Mouse (Mus musculus): ENCODE measurements around the gene Cep78.
"Not testable (repeated sequence)": the region's sequence is repeated elsewhere in the genome, so short reads cannot be mapped to it uniquely, and the experiment has no call there.

Gene Cep78
- long read RNA-seq, experiment 1, partial matches to known transcripts, result 3 of 13 reads
- long read RNA-seq, experiment 1, other reads (novel, unspliced or antisense), result 8 of 13 reads
- long read RNA-seq, experiment 2, partial matches to known transcripts, result 5 of 6 reads
- long read RNA-seq, experiment 2, other reads (novel, unspliced or antisense), result 1 of 6 reads

DNA sequence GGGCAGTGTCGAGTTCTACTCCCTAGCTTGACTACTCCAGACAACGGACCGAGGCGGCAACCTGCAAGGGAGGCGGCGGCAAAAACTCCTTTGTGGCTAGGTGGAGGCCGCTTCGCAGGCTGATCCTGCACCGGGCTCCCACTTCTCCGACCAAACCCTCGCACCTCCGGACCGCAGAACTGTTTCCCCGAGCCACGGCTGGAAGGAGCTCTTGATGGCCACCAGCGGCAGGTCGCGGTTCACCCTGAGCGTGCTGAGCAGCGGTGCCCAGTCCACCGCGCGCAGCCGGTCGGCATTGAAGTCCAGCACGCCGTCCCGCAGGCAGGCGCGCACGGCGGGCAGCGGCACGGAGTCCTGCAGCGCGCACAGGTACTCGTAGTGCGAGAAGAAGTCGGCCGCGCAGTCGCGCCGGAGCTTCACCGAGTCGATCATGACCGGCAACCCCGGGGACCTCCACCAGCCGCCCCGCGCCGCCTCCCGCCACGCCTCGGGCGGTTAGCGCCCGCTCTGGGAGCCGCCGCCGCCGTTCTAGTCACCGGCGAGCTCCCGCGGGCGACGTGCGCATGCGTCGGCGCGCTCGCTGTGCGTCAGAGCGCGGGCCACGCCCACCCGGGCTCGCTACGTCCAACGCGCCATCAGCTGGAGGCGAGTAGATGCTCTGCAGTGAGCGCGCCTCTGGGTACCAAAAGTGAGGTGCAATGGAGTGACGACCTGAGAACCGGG lies at the start of gene Cep78:
Gene Cep78, minus strand, starts transcription at position 541 of the 723 bp plus-strand sequence.
- intact Hi-C loops (cut with DNase I), result no loop called here

DNA sequence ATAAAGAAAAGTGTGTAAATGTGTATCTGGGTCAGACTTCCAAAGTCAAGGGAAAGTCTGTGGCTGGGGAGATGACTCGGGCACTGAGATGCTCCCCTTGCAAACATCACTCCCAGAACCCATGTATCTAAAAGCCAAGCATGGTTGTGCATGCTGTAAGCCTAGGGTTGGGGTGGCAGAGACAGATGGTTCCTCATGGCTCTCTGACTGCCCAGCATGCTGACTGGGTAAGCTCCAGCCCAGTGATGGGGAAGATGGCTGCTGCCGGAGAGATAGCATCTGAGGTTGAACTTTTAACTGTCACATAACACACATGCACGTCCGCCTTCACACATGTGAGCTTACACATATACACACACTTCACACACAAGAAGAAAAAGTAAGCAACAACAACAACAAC lies 46.5 kb upstream of the Cep78 start:
- intact Hi-C loops (cut with DNase I), result no loop called here

DNA sequence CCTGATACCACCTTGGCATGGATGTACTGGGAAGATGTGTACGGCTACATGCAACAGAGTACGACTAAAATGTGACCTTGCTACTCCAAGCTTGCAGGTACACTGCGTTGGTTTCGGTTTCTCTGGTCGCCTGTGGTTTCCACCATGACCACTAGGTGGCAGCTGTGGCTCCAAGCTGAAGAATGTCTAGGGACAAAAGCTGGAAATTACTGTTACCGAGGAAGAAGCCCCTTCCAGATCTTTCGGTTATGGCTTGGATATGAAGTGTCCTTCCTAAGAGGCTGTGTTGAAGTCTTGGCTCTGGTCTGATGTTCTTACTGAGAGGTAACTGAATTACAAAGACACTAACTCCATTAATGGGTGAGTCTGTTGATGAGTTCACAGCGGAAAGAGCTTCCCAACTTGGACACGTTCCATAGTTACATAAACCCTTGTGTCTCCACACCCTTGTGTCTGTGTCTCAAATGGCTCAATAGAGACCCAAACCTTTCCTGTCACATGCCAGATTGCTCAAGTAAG lies 44.5 kb upstream of the Cep78 start:
- intact Hi-C loops (cut with DNase I), result not testable (repeated sequence)

DNA sequence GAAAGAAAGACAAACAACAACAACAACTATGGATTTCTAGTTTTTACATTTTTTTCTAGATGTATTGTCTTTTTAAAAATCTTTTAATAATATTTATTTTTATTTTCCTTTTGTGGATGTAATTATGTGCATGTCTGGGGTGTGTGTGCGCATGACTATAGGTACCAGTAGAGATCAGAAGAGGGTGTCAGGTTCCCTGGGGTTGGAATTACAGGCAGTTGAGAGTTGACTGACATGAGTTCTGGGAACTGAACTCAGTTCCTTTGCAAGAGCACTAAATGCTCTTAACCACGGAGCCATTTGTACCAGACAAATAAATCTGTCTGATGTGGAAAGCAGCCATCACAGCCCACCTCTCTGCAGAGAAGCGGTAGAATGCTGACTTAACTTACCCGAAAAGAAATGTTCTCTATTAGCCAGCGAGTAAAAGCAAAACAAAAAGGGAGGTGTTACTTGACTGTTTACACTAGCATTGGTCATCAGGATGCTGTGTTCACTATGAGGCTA lies 44.0 kb upstream of the Cep78 start:
- intact Hi-C loops (cut with DNase I), result no loop called here

DNA sequence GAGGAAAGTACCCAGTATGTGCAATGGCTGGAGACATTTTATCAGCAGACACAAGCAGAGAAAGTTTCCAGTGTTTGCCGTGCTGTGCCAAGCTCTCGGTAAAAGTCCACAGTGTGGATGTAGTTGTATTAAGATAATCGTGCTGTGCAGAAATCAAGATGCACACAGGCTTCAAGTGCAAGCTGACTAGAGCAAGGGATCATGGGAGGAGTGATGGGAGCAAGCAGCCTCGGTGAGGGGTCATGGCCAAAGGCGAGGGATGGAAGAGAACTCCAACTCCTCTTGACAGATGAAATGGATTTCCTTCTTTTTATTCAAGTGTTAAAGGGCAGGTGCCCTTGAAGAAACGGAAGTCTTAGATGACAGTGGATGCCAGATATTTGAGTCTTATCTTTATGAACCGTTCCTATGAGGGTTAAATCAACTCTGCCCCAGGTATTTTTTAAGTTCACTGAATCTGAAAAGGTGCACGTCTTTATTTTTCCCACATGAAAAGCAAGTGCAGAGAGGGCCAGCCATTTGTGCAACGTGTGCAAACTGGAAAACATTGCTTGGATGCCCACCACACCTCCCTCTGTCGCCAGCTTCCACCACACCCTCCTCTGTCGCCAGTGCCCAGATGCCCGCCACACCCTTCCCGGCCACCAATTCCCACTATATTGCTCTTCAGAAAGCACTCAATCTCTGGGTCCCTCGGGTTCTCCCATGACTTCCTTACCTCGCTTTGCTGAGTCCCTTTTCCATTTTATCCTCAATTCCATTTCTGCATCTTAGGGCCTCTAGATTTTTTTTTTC lies 43.3 kb upstream of the Cep78 start:
- intact Hi-C loops (cut with DNase I), result no loop called here

DNA sequence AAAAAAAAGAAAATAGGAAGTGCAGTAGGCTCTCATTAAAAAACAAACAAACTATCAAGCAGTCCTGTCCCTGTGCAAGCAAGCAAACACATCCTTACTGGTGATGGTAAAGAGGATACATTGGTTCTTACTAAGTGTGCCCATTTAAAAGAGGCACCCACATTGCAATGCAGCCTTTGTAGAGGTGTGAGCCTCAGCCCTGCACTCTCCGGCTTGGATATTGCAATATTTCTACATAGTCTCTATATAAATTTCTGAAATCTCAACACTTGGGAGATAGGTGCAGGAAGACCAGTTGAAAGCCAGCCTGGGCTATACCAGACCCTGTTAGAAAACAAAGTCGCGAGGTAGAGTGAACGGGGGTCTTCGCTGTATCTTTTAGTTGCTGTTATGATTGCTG lies 41.5 kb upstream of the Cep78 start:
- intact Hi-C loops (cut with DNase I), result no loop called here

DNA sequence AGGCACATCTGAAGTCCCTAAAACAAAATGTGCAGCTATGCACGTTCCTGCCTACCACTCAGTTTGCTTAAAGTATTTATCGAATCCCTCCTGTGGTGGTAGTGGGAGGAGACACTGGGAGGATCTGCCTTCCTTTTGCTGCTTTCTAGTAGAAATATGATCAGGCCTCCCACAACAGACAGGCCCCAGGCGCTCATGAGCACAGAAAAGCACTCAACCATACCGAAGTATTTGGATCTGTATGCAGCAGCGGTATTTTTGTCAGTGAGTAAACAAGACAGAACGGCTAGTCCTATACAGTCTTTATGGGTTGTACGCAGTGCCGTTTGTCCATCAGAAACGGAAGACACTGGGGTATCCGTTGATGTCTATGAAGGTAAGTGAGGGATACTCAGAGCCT lies 37.4 kb upstream of the Cep78 start:
- intact Hi-C loops (cut with DNase I), result no loop called here

DNA sequence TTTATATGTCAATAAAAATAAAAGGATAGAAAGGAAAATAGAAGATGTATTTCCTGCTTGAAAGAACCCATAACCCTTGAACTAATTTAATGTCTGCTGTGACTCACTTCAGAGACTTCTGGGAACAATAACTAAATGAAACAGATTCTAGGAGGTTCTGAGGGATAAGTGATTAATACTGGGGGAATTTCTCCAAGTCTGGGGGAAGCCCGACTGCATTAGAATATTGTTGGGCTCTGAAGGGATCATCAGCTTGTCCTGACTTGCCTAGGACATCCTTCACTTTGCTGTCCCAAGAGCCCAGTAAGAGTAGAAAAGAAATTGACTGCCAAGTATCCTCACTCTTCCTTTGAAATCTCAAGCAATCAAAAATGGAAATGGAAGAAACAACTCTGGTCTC lies 31.4 kb upstream of the Cep78 start:
- intact Hi-C loops (cut with DNase I), result no loop called here

DNA sequence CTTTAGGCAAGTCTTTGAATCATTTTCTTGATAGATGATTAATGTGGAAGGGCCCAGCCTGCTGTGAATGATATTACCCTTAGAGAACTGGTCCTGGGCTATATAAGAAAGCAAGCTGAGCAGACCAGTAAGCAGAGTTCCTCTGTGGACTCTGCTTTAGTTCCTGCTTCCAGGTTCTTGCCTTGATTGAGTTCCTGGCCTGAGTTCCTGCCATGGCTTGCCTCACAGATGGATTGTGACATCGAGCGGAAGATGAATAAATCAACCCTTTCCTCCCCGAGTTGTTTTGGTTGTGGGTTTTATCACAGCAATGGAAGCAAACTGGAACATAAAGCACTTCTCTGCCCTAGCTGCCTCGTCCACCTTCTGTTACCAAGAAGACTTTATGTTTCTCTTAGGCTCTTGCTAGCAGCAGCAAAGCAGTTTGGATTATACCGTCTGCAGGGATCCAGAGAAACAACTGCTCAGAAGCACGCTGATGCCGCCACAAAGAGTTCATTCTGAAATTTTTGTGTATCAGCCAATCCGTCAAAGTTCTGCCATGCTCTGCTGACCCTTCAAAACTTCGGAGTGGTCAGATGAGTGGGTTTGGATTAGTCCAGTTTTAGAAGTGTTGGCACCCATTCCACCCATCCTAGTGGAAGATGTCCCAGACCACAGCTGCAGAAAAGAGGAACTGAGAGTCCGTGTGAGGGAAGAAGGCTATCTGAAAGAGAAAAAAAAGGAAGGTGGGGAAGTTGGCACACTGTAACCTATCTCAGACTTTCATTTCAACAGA lies 30.6 kb upstream of the Cep78 start:
- intact Hi-C loops (cut with DNase I), result no loop called here

DNA sequence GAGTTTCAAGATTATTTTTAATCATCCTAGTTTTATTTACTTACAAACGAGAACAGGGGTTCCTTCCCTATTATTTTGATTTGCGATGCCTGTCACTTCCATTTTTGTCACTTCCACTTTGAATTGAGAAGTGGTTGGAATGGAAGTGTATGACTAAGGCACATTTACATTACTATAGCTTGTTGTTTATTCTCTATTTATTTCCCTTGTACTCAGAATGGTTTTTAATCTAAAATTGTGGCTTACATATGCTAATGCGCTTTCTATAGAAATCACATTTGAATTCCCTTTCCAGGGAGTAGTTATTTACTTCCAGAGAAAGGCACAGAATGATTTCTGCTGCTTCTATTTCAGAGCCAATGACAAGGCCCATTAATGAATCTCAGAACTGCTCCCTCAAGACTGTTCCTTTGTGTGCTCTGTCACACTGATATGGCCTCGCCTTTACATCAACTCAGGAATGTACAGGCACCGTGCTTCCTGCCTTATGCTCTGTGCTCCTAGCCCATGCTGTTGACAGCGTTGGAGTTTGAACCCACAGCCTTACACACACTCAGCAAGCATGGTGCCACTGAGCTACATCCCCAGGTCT lies 25.1 kb upstream of the Cep78 start:
- intact Hi-C loops (cut with DNase I), result no loop called here

DNA sequence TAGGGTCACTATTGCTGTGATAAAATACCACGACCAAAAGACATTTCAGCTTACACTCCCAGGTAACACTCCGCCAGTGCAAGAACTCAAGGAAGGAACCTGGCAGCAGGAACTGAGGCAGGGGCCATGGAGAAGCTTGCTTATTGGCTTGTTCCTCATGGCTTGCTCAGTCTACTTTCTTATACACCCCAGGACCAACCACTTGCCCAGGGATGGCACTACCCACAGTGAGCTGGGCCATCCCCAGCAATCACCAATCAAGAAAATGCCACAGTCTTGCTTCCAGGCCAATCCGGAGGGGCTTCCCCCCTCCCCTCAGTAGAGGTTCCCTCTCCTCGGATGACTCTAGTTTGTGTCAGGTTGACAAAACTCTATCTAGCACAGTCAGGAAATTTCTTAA lies 24.3 kb upstream of the Cep78 start:
- intact Hi-C loops (cut with DNase I), result no loop called here

DNA sequence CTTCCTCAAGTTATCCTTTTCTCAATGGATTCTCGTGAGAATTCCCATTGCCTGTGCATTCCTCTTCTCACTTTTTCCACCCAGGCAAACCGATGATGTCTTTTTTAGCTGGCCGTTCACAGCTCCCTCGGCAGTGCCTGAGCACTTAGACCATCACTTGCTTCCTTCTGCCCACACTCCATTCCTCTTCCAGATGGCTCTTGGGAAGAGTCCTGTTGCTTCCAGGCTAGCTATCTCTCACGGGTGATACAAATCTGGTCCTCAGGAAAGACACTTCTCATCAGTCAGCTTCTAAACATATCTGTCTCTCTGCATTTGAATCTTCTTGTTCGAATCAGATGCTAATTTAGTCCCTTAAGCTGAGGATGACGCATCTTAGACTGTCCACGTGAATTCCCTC lies 22.3 kb upstream of the Cep78 start:
- intact Hi-C loops (cut with DNase I), result no loop called here

DNA sequence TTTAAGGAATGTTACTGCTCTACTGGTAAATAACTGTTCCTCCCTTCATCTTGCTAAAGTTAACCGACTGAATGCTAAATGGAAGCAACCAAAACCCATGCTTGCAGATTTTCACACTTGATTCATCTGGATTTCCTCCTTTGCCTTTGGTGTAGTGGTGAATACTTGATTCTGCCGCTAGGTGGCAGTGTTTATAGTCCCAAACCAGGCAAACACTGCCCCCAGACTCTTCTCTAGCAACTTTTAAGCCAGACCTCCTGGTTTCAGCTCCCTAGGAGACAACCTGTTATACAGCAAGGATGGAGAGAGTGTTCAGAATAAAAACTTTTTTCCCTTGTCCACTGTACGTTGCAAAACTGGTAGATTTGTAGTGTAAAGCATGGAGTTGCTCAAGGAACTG lies 13.4 kb upstream of the Cep78 start:
- intact Hi-C loops (cut with DNase I), result no loop called here

DNA sequence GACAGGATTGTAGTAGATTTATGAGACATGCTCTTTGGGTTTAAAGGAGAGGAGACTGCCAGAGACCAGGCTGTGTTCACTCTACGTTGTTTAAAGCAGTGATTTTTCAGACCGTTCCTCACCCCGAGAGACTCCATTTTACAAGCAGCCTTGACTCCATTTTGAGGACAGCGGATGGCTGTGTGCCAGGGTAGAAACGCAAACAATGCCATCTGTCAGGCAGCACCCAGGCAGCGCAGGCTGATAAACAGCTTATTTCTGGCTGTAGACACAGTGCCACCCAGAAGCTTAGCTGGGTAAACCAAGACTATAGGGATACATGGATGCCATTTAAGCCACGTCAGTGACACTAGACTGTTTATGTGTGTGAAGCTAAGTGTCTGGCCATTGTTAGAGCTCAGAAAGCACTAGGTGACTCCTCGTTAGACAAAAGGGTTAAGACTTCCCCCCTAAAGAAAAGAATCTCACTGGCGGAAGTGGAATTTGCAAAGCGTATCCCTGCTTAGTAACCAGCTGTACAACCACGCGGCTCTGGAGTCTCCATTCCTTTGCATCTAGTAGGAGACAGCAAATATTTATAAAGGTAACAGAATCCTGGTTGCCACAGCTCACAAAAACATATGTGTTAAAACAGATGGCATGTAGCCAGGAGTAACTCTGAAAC lies 12.2 kb upstream of the Cep78 start:
- intact Hi-C loops (cut with DNase I), result no loop called here

DNA sequence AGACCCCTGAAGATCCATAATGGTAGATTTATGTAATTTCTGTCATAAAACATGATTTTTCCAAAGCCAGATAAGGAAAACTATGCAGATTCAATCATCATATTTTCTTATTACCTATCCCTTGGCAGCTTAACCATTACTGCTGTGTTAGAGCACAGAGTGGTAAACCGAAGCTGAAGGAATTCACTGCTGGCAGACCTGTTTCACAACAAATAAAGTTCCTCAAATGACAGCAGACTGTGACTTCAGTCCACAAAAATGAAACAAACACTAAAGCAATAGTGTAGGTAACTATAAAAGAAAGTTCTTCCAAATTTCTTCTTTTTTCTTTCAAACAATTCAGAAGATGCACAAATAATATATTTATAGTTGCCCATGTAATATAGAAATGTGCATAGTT lies 5.3 kb upstream of the Cep78 start:
- intact Hi-C loops (cut with DNase I), result no loop called here

DNA sequence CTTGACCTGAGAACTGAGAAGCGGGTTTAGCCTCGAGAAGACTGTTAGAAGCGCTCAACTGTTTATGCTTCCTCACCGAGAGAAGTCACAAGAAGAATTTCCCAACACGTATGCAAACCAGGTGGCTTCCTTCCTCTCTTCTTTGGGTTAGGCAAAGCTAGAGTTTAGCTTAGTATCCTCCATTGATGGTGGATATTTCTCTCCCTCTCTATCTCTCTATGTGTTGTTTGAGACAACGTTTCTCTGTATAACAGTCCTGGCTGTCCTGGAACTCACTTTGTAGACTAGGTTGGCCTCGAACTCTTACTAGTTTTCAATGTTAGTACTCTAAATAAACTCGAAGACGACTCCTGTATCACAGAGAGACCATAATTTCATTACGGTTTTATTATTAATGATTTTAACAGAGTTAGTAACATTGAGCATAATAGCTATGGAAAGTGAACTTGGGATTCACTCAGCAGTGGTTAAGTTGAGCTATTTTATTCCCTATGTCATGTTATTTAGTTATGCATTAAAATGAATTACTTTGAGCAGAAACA lies 454 bp upstream of the Cep78 start:
- intact Hi-C loops (cut with DNase I), result no loop called here

DNA sequence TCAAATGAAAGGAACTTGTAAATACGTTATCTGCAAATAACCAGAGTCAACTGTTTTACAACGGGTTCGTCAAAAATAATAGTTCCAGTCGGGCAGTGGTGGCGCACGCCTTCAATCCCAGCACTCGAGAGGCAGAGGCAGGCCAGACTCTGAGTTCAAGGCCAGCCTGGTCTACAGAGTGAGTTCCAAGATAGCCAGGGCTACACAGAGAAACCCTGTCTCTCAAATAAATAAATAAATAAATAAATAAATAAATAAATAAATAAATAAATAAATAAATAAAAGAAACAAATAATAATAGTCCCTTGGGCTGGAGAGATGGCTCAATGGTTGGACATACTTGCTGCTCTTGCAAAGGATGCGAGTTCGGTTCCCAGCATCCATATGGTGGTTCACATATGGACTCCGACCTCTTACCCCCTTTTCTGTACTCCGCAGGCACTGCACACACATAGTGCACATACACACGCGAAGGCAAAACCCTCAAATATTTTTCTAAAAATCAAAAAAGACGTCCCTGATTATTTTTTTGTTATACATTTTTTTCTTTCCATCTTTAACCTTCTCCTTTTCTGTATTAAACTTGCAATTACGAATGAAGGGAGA lies 947 bp downstream of the Cep78 start:
- intact Hi-C loops (cut with DNase I), result no loop called here

DNA sequence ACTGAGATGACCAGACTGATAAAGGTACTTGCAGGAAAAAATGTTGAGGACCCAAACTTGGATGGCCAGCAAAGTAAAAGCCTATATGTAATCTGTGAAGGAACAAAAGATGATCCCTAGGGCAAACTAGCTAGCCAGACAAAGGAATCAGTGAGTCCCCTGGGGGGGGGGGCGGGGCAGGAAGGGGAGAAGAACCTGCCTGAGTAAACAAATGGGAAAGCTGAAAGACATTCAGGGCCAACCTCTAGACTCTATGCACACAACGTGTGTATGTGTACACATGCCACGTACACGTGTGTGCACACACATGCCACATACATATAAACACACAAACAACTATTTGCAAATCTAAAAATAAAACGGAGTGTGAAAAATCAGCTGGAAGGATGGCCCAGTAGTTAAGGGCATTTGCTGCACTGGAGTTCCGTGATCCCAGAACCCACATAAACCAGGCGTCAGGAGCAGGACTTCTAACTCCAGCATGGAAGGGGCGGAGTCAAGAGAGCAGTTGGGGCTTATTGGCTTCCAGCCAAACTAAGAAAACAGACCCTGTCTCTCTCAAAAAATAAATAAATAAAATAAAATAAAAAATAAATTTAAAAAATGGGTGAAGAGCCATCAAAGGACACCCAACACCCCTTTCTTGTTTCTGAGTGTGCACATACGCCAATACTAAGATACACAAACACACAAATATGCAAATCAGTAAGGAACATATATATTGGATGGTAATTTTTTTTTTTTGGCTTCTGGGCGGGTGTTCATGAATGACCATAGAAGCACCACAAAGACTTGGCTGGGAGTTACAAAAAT lies 1.7 kb downstream of the Cep78 start:
- intact Hi-C loops (cut with DNase I), result no loop called here

DNA sequence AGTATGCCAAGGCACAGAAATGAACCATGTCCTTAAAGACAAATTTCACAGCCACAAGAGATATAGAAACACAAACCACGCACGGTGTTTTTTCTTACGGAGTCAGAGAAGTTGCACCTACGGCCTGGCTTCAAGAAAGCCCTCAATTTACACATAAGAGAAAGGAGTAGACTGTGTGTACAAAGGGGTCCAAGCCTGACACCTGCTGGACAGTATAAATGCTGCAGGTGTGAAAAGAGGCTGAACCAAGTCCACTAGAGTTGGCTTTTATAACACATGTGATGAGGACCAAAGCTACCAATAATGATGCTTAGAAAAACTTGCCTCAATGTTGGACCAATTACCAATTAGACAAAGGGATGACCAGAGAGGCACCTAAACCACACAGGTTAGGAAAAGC lies 2.9 kb downstream of the Cep78 start:
- intact Hi-C loops (cut with DNase I), result no loop called here

All from adrenal gland (tissue).